Mouse (Mus musculus) stomach, embryonic 15.5 days (tissue): ENCODE measurements at regions not wholly inside any gene's neighbourhood (a gene's known extent, or its start where the extent isn't known, plus 50 kb on each side); places are given as distances from the start of the nearest gene placed in this dataset.

Source experiments
- ATAC-seq: fragments of 200-750 bp; cut with Nextera tagmentation; 2 replicates; pipeline ENCODE4 v1.8.0; 2017; ENCODE audit warnings: low read depth, moderate number of reproducible peaks, moderate TSS enrichment; ENCODE audit not compliant: insufficient read depth, low FRiP score
- H3K27ac ChIP-seq: fragments of 300-500 bp; sonication (generic); 2 replicates; pipeline ENCODE4 v1.5.1; 2015; ENCODE audit warnings: mild to moderate bottlenecking, inconsistent platforms
- H3K27me3 ChIP-seq: fragments of 300-500 bp; sonication (generic); replicated peaks from 2 replicates; pipeline ENCODE4 v1.6.1; 2015; ENCODE audit warnings: inconsistent platforms
- H3K36me3 ChIP-seq: fragments of 300-500 bp; sonication (generic); 2 replicates; pipeline ENCODE4 v1.6.1; 2015; ENCODE audit warnings: inconsistent platforms
- H3K4me1 ChIP-seq: fragments of 300-500 bp; sonication (generic); 2 replicates; pipeline ENCODE4 v1.6.1; 2015; ENCODE audit warnings: inconsistent platforms
- H3K4me2 ChIP-seq: fragments of 300-500 bp; sonication (generic); 2 replicates; pipeline ENCODE4 v1.6.1; 2015; ENCODE audit warnings: mild to moderate bottlenecking, inconsistent platforms
- H3K4me3 ChIP-seq: fragments of 300-500 bp; sonication (generic); replicated peaks from 2 replicates; pipeline ENCODE4 v1.5.1; 2015; ENCODE audit warnings: inconsistent platforms
- H3K9ac ChIP-seq: fragments of 300-500 bp; sonication (generic); 2 replicates; pipeline ENCODE4 v1.6.1; 2015; ENCODE audit warnings: inconsistent platforms
- H3K9me3 ChIP-seq: fragments of 300-500 bp; sonication (generic); 2 replicates; pipeline ENCODE4 v1.6.1; 2016; ENCODE audit warnings: inconsistent platforms
- WGBS: fragments of 180-500 bp; shearing (Covaris S2); methylation state at CpG from one replicate; pipeline ENCODE4 v1.1.7; 2015; 5-methylcytosine and 5-hydroxymethylcytosine counted together

- Histone ChIP-seq H3K4me2 (no peak overlapping the region), H3K4me3 (no peak overlapping the region), H3K9ac (no peak overlapping the region), H3K27me3 (no peaks in the 10 kb centered on the region), H3K36me3 (no peaks in the 10 kb centered on the region), H3K9me3 (no peaks in the 10 kb centered on the region), H3K27ac (no peak overlapping the region), H3K4me1 (no peaks in the 10 kb centered on the region)
- ATAC-seq, result no peak
- WGBS, result 38% methylated on average over 2 of the region's 2 CpGs
Observed at GRCm38 (mm10) chr2:147529161-147529560, 167.4 kb downstream of the Pax1 start.

- H3K27ac ChIP-seq, result no peak overlapping the region
- H3K9me3 ChIP-seq, result no peaks in the 10 kb centered on the region
- H3K4me2 ChIP-seq, result no peak overlapping the region
- no peaks in the 10 kb centered on the region for H3K27me3 ChIP-seq
- no peaks in the 10 kb centered on the region for H3K36me3 ChIP-seq
- ATAC-seq, result no peak
- no peak overlapping the region for H3K9ac ChIP-seq
- H3K4me3 ChIP-seq, result no peak overlapping the region
- WGBS, result 69% methylated on average over 3 of the region's 3 CpGs
- H3K4me1 ChIP-seq, result no peaks in the 10 kb centered on the region
Observed at GRCm38 (mm10) chr2:147515436-147515835, 153.7 kb downstream of the Pax1 start.

- ATAC-seq, result no peak
- Histone ChIP-seq H3K27me3 (no peaks in the 10 kb centered on the region), H3K4me1 (no peaks in the 10 kb centered on the region), H3K9ac (no peak overlapping the region), H3K4me3 (no peak overlapping the region), H3K27ac (no peak overlapping the region), H3K9me3 (no peaks in the 10 kb centered on the region), H3K4me2 (no peak overlapping the region), H3K36me3 (no peaks in the 10 kb centered on the region)
- 80% methylated on average over 3 of the region's 3 CpGs for WGBS
Observed at GRCm38 (mm10) chr2:147514748-147515147, 153.0 kb downstream of the Pax1 start.

- Histone ChIP-seq H3K4me1 (no peaks in the 10 kb centered on the region), H3K36me3 (no peaks in the 10 kb centered on the region), H3K9me3 (no peaks in the 10 kb centered on the region), H3K27me3 (no peaks in the 10 kb centered on the region), H3K4me2 (no peak overlapping the region), H3K27ac (no peak overlapping the region), H3K9ac (no peak overlapping the region), H3K4me3 (no peak overlapping the region)
- WGBS, result 53% methylated on average over 4 of the region's 4 CpGs
- no peak for ATAC-seq
Observed at GRCm38 (mm10) chr2:147503962-147504361, 142.2 kb downstream of the Pax1 start.

GRCm38 (mm10) chr2:147498731-147499130, 137.0 kb downstream of the Pax1 start:
- Histone ChIP-seq H3K27me3 (no peaks in the 10 kb centered on the region), H3K4me3 (no peak overlapping the region), H3K4me2 (no peak overlapping the region), H3K4me1 (no peaks in the 10 kb centered on the region), H3K27ac (no peak overlapping the region), H3K36me3 (no peaks in the 10 kb centered on the region), H3K9me3 (no peaks in the 10 kb centered on the region), H3K9ac (no peak overlapping the region)
- ATAC-seq, result no peak
- 84% methylated on average over 1 of the region's 1 CpGs for WGBS

GRCm38 (mm10) chr2:147455932-147456331, 94.2 kb downstream of the Pax1 start:
- no peaks in the 10 kb centered on the region for H3K27me3 ChIP-seq
- H3K9ac ChIP-seq, result no peak overlapping the region
- H3K4me2 ChIP-seq, result no peak overlapping the region
- 48% methylated on average over 5 of the region's 5 CpGs for WGBS
- no peak overlapping the region for H3K27ac ChIP-seq
- no peaks in the 10 kb centered on the region for H3K36me3 ChIP-seq
- no peaks in the 10 kb centered on the region for H3K4me1 ChIP-seq
- ATAC-seq, result no peak
- H3K4me3 ChIP-seq, result no peak overlapping the region
- H3K9me3 ChIP-seq, result no peaks in the 10 kb centered on the region

GRCm38 (mm10) chr2:147454362-147455257, 92.9 kb downstream of the Pax1 start:
- H3K27me3 ChIP-seq, result no peaks in the 10 kb centered on the region
- H3K9me3 ChIP-seq, result no peaks in the 10 kb centered on the region
- whole genome bisulfite sequencing, result 54% methylated on average over 18 of the region's 18 CpGs
- ATAC-seq, result no peak
- no peak overlapping the region for H3K9ac ChIP-seq
- no peaks in the 10 kb centered on the region for H3K36me3 ChIP-seq
- no peak overlapping the region for H3K4me2 ChIP-seq
- H3K27ac ChIP-seq, result no peak overlapping the region
- no peak overlapping the region for H3K4me3 ChIP-seq
- H3K4me1 ChIP-seq, result no peaks in the 10 kb centered on the region
